Mouse (Mus musculus) bone marrow macrophage, adult 2 months (primary cell): ENCODE data around the gene Slc26a10.

Experiments
- CTCF ChIP-seq: IDR thresholded peaks from 2 replicates; pipeline ENCODE4 v1.5.1; 2012; ENCODE audit warnings: low read depth, mild to moderate bottlenecking, low read length, moderate library complexity
- POLR2A ChIP-seq: IDR thresholded peaks from 2 replicates; pipeline ENCODE4 v1.6.1; 2012; ENCODE audit warnings: mild to moderate bottlenecking, low read depth, low read length, borderline replicate concordance

GRCm38 (mm10) chr10:127156511-127156910 lies 23.9 kb downstream of the Slc26a10 start:
- TF ChIP-seq CTCF (no peak), POLR2A (no peak)
